Mouse (Mus musculus): ENCODE measurements around the gene Slc45a3. TPM values are rescaled to one million over a fixed set of nuclear protein-coding genes. Genes with fewer than 3 reads are reported as not detected.

Gene Slc45a3
- total RNA-seq, 1 experiment from 2014 or later: not detected

DNA sequence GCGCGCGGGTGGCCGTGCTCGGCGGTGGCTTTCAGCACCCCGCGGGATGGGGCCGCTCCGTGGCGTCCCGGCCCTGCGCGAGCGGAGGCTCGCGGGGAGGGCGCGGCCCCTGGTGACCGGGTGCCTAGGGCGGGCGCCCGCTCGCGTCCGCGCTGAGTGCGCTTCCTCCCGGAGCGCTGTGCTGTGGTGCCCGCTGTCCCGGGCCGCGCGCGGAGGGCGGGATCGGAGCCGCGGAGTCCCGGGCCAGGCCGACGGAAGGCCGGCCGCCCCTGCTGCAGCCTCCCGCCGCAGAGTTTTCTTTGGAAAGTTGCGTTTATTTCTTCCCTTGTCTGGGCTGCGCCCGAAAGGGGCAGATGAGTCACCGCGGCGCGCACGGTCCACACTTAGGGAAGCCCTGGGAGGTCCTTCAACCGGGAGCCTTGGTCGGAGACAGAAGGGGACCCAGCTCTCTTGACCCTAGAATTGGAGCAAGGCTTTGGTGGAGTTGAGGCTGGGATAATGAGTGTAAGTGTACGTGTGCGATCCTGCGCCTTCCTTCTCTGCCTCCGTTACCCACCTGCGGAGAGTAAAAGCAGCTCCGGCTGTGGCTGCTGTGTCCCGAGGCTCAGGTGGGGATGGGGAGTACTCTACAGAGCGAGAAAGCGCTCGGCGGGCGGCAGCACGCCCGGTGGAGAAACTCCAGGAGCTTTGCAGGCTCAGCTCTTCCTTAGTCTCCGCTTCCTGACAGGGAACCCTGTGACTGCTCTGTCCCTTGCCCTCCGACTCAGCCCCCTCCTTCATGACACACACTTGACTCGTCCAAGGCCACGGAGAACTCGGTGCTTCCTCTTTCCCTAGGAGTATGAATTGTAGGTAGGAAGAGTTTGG lies 551 bp downstream of the Slc45a3 start:
- no peak for ATAC-seq (replicated peaks; ENCODE audit: insufficient number of reproducible peaks, low FRiP score, low TSS enrichment, poor library complexity, severe bottlenecking)

DNA sequence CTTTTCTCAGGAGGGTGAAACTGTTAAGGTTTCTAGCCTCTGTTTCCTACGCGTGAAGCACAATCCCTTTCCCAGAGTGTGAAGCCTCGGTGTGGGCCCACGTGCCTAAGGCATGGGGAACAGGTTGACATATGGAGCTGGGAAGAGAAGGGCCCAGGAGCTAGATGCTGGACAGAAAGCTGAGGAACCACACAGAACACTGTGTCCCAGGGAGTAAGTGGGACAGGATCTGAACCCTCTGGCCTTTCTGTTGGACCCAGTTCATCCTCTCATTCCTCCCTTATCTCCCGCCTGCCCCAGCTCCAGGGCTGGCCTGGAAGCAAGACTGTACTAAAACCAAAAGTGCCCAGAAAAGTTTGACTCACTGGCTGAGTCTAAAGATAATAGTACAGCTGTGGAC lies 1.3 kb downstream of the Slc45a3 start:
- ATAC-seq (replicated peaks; ENCODE audit: insufficient number of reproducible peaks, low FRiP score, low TSS enrichment, poor library complexity, severe bottlenecking): no peak

DNA sequence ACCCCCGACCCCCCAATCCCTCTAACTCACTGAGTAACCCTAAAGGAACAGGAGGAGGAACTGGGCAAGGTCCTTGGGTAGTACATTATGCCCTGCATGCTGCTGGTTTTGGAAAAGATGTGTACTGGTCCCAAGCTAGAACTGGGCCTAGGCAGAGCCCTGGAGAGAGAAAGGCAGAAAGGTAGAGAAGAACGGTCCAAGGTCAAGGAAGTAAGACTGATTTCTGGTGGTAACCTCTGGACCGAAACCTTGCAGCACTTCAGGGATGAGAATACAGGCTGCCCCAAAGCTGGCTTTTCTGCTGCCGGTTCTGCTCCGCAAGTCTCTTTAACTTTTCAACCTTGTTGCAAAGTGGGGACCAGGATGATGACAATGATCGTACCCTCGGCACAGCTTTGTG lies 1.8 kb downstream of the Slc45a3 start:
- ATAC-seq (replicated peaks; ENCODE audit: insufficient number of reproducible peaks, low FRiP score, low TSS enrichment, poor library complexity, severe bottlenecking): no peak

DNA sequence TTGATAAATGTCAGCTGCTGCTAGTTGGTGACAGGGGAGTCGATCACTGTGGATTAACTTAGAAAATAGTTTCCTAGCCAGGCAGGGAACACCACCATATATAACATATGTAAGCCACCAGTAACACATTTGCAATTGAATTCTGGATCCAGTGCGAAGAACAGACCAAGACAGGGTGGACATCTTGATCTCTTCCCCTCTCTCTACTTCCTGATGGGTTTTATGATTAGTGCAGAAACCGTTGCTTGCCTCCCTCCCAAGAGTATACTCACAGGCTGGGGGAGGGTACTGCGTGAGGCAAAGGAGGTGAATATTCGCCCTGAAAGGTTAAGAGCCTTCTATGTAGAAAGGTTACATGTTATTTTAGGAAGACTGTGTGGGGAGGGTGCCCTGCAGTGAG lies 3.1 kb downstream of the Slc45a3 start:
- ATAC-seq (replicated peaks; ENCODE audit: insufficient number of reproducible peaks, low FRiP score, low TSS enrichment, poor library complexity, severe bottlenecking): no peak

DNA sequence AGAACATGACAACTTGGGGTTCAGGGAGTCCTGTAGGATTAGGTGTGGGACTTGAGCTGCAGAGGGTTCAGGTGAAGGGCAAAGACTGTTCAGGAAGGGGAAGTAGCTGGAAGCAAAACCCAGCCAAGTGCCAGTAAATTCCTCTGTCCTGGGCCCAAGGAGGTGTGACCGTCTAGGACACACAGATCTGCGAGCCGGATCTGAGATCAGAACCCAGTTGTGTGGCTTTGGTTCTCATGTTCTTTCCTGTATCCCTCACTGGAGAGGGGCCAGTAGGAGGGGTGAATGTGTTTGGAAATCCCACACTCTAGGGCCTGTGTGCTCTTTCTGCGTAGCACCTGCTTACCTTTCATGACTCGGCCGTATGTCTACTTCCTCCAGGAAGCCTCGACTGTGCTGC lies 4.6 kb downstream of the Slc45a3 start:
- no peak for ATAC-seq (replicated peaks; ENCODE audit: insufficient number of reproducible peaks, low FRiP score, low TSS enrichment, poor library complexity, severe bottlenecking)

DNA sequence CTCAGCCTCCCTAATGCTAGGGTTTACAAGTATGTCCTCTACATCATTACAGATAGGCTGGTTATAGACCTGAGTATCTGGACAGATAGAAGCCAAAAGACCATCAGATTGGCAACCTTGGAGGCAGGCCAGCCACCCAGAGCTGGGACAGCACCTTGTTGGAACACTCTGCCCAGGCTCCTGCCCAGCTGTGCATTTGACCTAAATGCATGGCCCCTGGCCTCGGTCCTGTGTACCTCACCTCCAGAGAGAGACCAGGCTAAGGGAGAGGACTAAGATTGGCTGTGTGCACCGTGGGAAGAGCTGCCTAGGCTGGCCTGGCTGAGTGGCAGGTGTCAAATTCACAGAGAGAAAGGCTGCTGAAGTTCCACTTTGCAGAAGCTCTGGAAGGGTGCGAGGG lies 5.8 kb downstream of the Slc45a3 start:
- ATAC-seq (replicated peaks; ENCODE audit: insufficient number of reproducible peaks, low FRiP score, low TSS enrichment, poor library complexity, severe bottlenecking): no peak

DNA sequence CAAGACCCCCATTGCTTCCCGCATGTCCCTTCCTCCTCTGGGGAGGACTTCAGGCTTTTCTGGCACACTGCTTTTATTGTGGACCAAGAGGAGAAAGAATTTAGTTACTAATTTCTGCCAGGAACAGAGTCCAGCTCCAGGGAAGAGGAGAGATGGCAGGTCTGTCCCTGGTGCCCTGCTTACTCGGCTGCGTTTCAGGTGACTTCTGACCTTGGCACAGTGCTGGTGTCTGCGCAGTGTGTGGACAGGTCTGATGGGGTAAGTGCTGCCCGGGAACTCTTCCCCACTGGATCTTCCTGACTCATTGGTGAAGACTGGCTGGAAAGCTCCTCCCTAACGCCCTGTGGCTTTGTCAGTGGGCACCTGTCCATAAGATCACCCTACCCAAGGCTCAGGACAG lies 6.2 kb downstream of the Slc45a3 start:
- ATAC-seq (replicated peaks; ENCODE audit: insufficient number of reproducible peaks, low FRiP score, low TSS enrichment, poor library complexity, severe bottlenecking): no peak

DNA sequence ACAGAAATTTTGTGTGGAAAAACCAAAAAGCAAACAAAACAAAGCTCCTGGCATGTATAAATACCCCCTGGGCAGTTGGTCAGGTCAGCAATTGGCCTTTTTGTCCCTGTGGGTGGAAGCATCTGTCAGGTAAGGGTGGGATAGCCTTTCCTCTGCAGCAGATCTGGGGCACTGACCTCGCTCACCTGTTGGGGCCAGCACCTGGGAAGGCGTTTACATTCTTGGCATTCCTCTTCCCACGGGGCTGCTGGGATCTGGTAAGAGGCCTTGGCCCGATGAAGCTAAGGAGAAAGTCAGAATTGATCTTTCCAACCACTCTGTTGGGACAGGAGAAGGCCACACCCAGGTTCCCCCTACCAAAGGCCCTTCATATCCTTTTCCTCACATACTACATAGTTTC lies 7.1 kb downstream of the Slc45a3 start:
- ATAC-seq (replicated peaks; ENCODE audit: insufficient number of reproducible peaks, low FRiP score, low TSS enrichment, poor library complexity, severe bottlenecking): no peak

DNA sequence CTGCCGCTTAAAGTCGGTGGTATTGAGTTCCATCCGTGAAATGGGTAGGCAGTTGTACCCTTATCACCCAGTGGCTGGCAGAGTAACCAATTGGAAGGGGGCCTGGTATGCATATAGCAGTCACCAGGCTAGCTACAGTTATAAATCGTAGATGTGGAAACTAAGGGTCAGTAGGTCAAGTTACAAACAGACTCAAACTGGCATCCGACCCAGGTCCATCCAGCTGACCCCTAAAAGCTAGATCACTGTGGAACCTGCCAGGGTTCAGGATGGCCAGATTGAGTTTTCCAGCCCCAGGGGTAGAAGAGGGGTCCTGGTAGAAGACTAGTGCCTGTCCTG lies 7.5 kb downstream of the Slc45a3 start:
- no peak for ATAC-seq (replicated peaks; ENCODE audit: insufficient number of reproducible peaks, low FRiP score, low TSS enrichment, poor library complexity, severe bottlenecking)

DNA sequence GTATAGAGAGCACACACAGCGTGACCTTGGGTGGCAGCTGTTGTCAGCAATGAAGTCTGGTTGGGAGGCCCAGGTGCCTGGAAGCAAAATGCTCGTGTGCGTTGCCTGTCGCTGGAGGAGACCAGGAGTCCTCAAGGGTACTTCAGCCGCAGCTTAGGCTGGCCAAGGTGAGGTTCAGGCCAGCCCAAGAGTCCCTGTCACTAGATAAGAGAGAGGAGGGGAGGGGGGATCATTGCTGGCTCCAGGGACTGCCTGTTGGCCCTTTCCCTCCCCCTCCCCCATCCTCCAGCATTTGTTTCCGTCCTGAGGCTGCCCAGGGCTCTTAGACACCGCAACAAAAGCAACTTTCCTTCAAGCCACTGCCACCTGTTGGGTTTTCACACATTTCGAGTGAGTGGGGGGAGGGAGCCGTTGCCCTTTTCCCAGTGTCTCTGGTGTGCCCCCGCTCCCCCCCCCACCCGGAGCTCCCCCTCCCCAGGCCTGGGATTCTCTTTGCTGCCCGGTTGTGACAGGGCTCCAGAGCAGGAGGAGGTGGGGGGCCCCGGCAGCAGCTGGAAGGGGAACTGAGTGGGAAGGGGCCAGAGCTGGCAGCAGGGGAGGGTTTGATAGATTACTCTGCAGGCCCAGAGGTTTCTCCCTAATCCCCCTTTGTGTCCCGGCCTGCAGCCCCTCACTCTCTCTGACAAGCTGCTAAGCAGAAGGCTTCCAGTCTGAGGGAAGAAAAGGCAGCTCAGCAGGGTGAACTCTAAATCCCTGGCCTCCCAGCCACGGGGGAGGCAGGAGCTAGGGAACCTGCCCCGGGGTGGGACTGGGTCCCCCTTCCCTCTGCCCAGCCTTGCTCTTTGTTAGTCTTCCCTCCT lies 8.1 kb downstream of the Slc45a3 start:
- ATAC-seq (replicated peaks; ENCODE audit: insufficient number of reproducible peaks, low FRiP score, low TSS enrichment, poor library complexity, severe bottlenecking): no peak

DNA sequence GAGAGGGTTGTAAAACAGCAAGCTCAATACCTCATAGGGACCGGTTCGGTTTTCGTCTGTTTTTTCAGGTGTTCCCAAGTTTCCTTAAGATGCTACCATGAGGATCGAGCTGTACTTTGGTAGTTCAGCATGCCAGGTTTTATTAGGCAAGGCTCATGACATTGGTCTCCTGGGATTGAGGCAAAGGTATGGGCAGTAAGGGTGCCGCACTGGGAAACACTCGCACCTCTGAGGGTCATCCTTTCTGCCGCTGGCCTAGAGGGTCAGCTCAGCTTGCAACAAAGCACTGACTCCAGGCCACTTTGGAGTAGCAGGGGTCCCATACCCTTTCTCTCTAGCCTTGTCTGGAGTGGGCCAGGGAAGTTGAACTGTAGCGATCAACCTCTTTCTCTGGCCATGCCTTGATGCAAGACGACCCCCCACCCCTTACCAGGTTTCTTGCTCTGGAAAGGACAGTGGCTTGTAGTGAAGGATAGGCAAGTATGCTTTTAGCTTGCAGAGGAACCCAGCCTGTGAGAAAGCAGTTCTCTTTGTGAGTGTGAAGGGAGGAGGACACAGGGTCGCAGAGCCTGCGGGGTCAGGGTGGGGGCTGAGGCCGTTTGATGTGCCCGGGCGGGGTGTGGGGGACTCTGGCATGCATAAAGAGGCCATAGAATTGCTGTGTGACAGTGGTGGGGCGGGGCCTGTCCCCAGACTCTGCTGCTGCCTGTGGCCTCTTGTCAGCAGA lies 9.2 kb downstream of the Slc45a3 start:
- ATAC-seq (replicated peaks; ENCODE audit: insufficient number of reproducible peaks, low FRiP score, low TSS enrichment, poor library complexity, severe bottlenecking): no peak

DNA sequence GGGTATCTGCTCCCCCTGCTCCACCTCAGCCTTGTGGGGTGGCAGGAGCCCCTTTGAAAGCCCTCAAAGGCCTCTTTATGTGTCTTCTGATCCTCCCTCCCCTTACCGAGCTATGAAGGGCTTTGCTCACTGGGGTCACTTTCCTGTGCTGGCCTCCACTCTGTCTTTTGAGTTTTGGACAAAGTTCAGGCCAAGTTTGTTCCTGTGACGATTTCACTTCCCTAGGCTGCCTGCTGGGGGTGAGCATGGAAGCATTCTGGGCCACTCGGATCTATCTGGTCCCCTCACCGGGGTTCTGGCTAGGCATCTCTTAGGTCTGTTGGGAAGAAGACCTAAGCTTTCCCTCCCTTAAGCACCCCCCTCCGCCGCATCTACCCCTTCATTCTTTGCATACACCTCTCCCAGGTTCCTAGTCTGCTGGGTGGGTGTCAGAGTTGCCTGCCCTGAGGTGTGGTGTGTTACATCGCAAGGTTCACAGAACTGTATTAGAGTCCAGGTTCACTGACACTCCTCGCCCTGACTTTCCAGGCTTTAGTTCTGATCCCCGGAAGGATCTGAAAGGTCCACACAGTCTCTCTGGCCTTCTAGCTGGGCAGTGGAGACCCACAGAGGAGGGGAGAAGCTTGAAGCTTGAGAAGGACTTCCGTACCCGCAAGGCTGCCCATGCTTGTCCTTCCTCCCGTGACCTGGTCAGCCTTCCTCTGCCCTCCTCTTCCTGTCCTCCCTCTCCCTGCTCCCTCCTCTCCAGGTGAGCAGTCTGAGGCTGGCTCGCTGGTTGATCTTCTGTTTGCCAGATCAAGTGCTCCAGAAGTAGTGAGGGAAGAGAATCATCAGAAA lies 9.9 kb downstream of the Slc45a3 start:
- no peak for ATAC-seq (replicated peaks; ENCODE audit: insufficient number of reproducible peaks, low FRiP score, low TSS enrichment, poor library complexity, severe bottlenecking)

DNA sequence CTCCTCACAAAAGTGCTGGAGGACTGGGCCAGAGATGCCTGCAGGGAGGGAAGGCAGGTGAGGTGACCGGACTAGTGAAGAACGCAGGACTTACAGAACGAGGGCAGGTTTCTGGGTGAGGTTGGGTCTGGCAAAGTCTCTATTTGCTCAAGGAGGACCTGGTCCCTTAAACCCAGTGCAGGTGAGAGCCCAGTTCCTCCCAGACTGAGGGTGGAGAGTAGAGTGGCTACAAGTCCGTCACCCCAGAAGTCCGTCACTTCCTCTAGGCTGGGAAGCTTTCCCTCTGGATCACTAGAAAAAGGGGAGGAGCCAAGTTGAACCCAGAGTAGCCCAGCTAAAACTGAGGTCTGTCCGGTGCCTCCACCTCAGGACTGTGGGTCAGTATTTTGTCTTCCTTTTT lies 11.2 kb downstream of the Slc45a3 start:
- no peak for ATAC-seq (replicated peaks; ENCODE audit: insufficient number of reproducible peaks, low FRiP score, low TSS enrichment, poor library complexity, severe bottlenecking)

DNA sequence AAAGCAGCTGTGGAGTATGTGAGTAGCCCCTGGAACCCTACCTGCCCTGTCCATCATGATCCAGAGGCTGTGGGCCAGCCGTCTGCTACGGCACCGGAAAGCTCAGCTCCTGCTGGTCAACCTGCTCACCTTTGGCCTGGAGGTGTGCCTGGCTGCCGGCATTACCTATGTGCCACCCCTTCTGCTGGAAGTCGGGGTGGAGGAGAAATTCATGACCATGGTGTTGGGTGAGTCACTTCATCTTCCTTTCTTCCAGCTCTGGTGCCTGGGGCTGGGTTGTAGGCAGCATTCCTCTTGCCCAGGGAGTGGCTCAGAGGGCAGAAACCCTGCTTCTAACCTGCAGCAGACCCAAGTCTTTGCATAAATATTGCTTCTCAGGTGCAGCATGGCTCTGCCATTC lies 14.1 kb downstream of the Slc45a3 start:
- ATAC-seq (replicated peaks; ENCODE audit: insufficient number of reproducible peaks, low FRiP score, low TSS enrichment, poor library complexity, severe bottlenecking): no peak

DNA sequence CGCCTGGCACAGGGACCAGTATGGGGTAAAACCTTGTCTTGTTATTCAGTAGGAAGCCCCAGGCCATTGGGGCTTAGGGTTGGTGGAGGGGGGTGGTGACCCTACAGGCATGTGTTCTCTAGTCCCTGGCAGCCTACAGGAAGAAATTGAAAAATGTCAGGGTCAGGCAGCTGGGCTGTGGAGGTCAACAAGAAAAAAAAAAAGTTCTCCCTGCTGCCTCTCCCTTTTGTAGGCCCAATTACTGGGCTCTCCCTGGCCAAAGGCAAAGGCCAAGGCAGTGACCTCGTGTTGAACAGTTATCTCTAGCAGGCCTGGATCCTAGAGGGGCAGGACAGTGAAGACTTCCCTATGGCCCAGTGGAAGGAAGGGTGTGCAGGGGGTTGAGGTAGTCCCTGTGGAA lies 17.7 kb downstream of the Slc45a3 start:
- ATAC-seq (replicated peaks; ENCODE audit: insufficient number of reproducible peaks, low FRiP score, low TSS enrichment, poor library complexity, severe bottlenecking): no peak

DNA sequence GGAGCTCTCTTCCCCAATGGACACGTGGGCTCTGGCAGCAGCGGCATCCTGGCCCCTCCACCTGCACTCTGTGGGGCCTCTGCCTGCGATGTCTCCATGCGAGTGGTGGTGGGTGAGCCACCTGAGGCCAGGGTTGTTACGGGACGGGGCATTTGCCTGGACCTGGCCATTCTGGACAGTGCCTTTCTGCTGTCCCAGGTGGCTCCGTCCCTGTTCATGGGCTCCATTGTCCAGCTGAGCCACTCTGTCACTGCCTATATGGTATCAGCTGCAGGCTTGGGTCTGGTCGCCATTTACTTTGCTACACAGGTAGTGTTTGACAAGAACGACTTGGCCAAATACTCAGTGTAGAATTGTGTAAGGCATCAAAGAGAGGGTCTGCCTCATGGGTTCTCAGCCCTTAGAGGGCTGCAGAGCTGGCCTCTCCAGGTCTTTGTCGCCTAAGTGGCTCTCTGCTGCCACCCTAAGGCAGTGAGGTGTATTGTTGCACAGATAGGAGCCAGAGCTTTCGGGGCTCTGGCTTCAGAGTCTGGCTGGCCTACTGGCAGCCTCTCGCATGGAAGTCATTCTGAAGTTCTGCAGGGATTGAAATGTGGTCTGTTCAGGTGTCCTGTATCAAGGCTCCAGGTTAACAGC lies 18.7 kb downstream of the Slc45a3 start:
- no peak; the same call in 1 of the 2 replicates for ATAC-seq (replicated peaks; ENCODE audit: insufficient number of reproducible peaks, low FRiP score, low TSS enrichment, poor library complexity, severe bottlenecking)

DNA sequence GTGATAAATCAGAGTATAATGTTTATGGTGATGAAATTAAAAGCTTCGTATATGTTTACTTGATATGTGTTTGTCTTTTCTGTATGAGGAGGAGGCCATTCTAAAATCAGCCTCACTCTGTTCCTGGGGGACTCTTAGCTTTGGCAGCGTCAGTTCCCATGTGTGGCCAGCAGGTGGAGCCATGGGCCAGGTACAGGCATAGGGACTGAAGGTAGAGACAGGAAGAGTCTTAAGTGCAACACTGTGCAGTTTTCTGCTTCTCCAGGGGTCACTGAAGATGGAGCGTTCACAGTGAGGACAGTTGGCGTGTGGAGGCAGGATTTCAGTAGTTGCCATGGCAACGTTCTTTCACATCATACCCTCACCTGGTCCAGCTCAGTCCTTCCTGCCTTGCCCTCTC lies 20.1 kb downstream of the Slc45a3 start:
- ATAC-seq (replicated peaks; ENCODE audit: insufficient number of reproducible peaks, low FRiP score, low TSS enrichment, poor library complexity, severe bottlenecking): peak; percentile 83

DNA sequence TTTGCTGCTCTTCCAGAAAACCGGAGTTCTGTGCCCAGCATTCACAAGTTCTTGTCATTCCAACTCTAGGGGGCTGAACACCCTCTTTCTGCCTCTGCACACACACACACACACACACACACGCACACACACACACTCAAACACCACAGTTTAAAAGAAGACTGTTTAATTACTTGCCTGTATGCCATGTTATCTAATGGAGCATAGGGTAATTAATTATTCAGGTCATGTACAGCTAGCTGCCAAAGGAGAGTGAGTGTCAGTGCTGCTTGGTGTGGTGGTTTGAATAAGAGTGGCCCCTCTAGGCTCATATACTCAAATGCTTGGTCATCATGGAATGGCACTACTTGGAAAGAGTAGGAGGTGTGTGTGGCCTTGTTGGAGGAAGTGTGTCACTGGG lies 21.0 kb downstream of the Slc45a3 start:
- no peak for ATAC-seq (replicated peaks; ENCODE audit: insufficient number of reproducible peaks, low FRiP score, low TSS enrichment, poor library complexity, severe bottlenecking)
